Mouse (Mus musculus) liver, embryonic 14.5 days (tissue): ENCODE measurements around the gene Hs3st2.

Experiments used
- CTCF ChIP-seq: IDR thresholded peaks from 2 replicates; pipeline ENCODE4 v1.5.1; 2016; ENCODE audit warnings: antibody characterized with exemption, low read depth, control low read depth
- EP300 ChIP-seq: IDR thresholded peaks from 2 replicates; pipeline ENCODE4 v1.6.1; 2016; ENCODE audit warnings: antibody characterized with exemption, low read depth

DNA sequence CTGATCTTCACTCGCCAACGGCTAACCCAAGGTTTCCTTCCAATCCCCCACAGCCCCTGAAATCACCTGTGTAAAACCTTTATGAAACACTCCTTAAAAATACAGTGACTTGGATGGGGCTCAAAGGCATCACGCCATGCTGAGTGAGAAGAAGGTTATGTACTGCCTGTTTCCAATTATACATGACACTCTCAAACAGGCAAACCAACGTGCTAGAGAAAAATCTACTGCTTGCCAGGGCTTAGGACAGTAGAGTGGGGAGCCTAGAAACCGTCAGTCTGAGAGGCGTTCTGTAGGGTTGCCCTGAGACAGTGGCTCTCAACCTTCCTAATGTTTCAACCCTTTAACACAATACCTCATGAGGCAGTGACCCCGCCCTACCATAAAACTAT, 19.8 kb downstream of the Hs3st2 start:
- TF ChIP-seq EP300 (no peak), CTCF (no peak)
